Mouse (Mus musculus) gastrocnemius, adult 2 months (tissue): ENCODE results near the gene Mecom. TPM values are rescaled to one million over a fixed set of nuclear protein-coding genes. Genes with fewer than 3 reads are reported as not detected.
A peak's percentile ranks its signal among the peaks of the same experiment; 100 is the strongest.
"Not testable (repeated sequence)": the region's sequence is repeated elsewhere in the genome, so short reads cannot be mapped to it uniquely, and the experiment has no call there.

ENCODE experiments used
- DNase-seq: peaks from one replicate; pipeline ENCODE4 v3.0.0; 2022
- H3K27ac ChIP-seq: fragments of 200-600 bp; 2 replicates; pipeline ENCODE4 v1.8.1; 2022; ENCODE audit warnings: mild to moderate bottlenecking
- H3K4me3 ChIP-seq: fragments of 200-600 bp; 2 replicates; pipeline ENCODE4 v1.8.1; 2022; ENCODE audit warnings: mild to moderate bottlenecking, moderate library complexity
- CTCF ChIP-seq: fragments of 200-600 bp; IDR thresholded peaks from 2 replicates; pipeline ENCODE4 v1.8.1; 2022; ENCODE audit warnings: antibody characterized with exemption, mild to moderate bottlenecking, moderate library complexity
- intact Hi-C: fragments of 180-260 bp; cut with DNase I; formaldehyde crosslinking; loops from one replicate; pipeline ENCODE4 v1.15.1; 2025
- total RNA-seq, 2 experiments: library from RNA; stranded (reverse); gene quantifications; 2 replicates each; pipeline ENCODE4 v1.2.3; 2021

The Mecom gene
- total RNA-seq, 2 experiments from 2014 or later = 5.8 to 6.9 TPM

- DNase-seq = no peak
- intact Hi-C loops = no loop called here
- no peak overlapping the region for H3K4me3 ChIP-seq
- no peak overlapping the region for H3K27ac ChIP-seq
- TF ChIP-seq CTCF = no peak
Observed at GRCm38 (mm10) chr3:30239416-30239815, 308.4 kb downstream of the Mecom start.

- DNase-seq = no peak
- no peak overlapping the region for H3K27ac ChIP-seq
- H3K4me3 ChIP-seq = no peak overlapping the region
- intact Hi-C loops = no loop called here
- no peak for TF ChIP-seq CTCF
Observed at GRCm38 (mm10) chr3:30237493-30237892, 310.3 kb downstream of the Mecom start.

- DNase-seq = no peak
- no peak overlapping the region for H3K4me3 ChIP-seq
- intact Hi-C loops = no loop called here
- TF ChIP-seq CTCF = no peak
- H3K27ac ChIP-seq = no peak overlapping the region
Observed at GRCm38 (mm10) chr3:30234018-30234417, 313.8 kb downstream of the Mecom start.

- intact Hi-C loops = no loop called here
- TF ChIP-seq CTCF = no peak
- Histone ChIP-seq H3K4me3 (no peak overlapping the region), H3K27ac (no peak overlapping the region)
- no peak for DNase-seq
Observed at GRCm38 (mm10) chr3:30227964-30228670, 319.7 kb downstream of the Mecom start.

GRCm38 (mm10) chr3:30226928-30227370 lies 320.9 kb downstream of the Mecom start:
- TF ChIP-seq CTCF = no peak
- DNase-seq = peak; percentile 25
- Histone ChIP-seq H3K4me3 (no peak overlapping the region), H3K27ac (no peak overlapping the region)
- intact Hi-C loops = no loop called here

- H3K27ac ChIP-seq, DNase-seq, H3K4me3 ChIP-seq, intact Hi-C loops: not testable (repeated sequence)
Observed at GRCm38 (mm10) chr3:30225200-30225599, 322.6 kb downstream of the Mecom start.

- TF ChIP-seq CTCF = no peak
- Histone ChIP-seq H3K27ac (no peak overlapping the region), H3K4me3 (no peak overlapping the region)
- DNase-seq = no peak
- intact Hi-C loops = no loop called here
Observed at GRCm38 (mm10) chr3:30220701-30221412, 327.0 kb downstream of the Mecom start.

- intact Hi-C loops = no loop called here
- Histone ChIP-seq H3K27ac (no peak overlapping the region), H3K4me3 (peak overlapping the region; percentile 57)
- no peak for TF ChIP-seq CTCF
- no peak for DNase-seq
Observed at GRCm38 (mm10) chr3:30219891-30220290, 327.9 kb downstream of the Mecom start.

- no peak for DNase-seq
- peak overlapping the region; percentile 57 for H3K4me3 ChIP-seq
- H3K27ac ChIP-seq = no peak overlapping the region
- no peak for TF ChIP-seq CTCF
- intact Hi-C loops = no loop called here
Observed at GRCm38 (mm10) chr3:30219190-30219884, 328.5 kb downstream of the Mecom start.

- no peak overlapping the region for H3K4me3 ChIP-seq
- intact Hi-C loops = no loop called here
- DNase-seq = no peak
Observed at GRCm38 (mm10) chr3:30214607-30215006, 333.2 kb downstream of the Mecom start.

GRCm38 (mm10) chr3:30213540-30214170 lies 334.2 kb downstream of the Mecom start:
- Histone ChIP-seq H3K27ac (no peak overlapping the region), H3K4me3 (no peak overlapping the region)
- DNase-seq = no peak
- no peak for TF ChIP-seq CTCF
- intact Hi-C loops = no loop called here

More at GRCm38 (mm10) chr3:30214607-30215006, 333.2 kb downstream of the Mecom start:
- TF ChIP-seq CTCF = no peak
- no peak overlapping the region for H3K27ac ChIP-seq

GRCm38 (mm10) chr3:30212802-30213201 lies 335.0 kb downstream of the Mecom start:
- Histone ChIP-seq H3K4me3 (no peak overlapping the region), H3K27ac (no peak overlapping the region)
- intact Hi-C loops = no loop called here
- no peak for DNase-seq
- TF ChIP-seq CTCF = no peak

- intact Hi-C loops = no loop called here
- TF ChIP-seq CTCF = peak; percentile 27; the same call in 1 of the 2 replicates
- Histone ChIP-seq H3K27ac (no peak overlapping the region), H3K4me3 (no peak overlapping the region)
- DNase-seq = no peak
Observed at GRCm38 (mm10) chr3:30209131-30209530, 338.7 kb downstream of the Mecom start.
